Mouse (Mus musculus) myocyte (in vitro differentiated cells): Measurements from ENCODE around the gene Rhbdl2.

Experiments
- CEBPB ChIP-seq: IDR thresholded peaks from 2 replicates; pipeline ENCODE4 v1.6.1; 2011; ENCODE audit warnings: mild to moderate bottlenecking, moderate library complexity; ENCODE audit not compliant: poor library complexity, insufficient read depth, severe bottlenecking
- E2F4 ChIP-seq: IDR thresholded peaks from one replicate; pipeline ENCODE4 v1.6.1; 2011; ENCODE audit warnings: mild to moderate bottlenecking, control low read depth, moderate library complexity; ENCODE audit not compliant: insufficient read depth
- MAX ChIP-seq: IDR thresholded peaks from one replicate; pipeline ENCODE4 v1.6.1; 2011; ENCODE audit warnings: low read depth, mild to moderate bottlenecking, control low read depth
- MYOD1 ChIP-seq, 3 experiments: IDR thresholded peaks; one replicate each; pipeline ENCODE4 v1.6.1; 2011; ENCODE audit warnings: control low read depth in 2 of 3, low read depth in 2 of 3, mild to moderate bottlenecking in 2 of 3, moderate library complexity in 1 of 3; ENCODE audit not compliant: insufficient read length in 2 of 3, control insufficient read depth in 1 of 3
- MYOG ChIP-seq, 3 experiments: IDR thresholded peaks; one replicate each; pipeline ENCODE4 v1.6.1; 2011; ENCODE audit warnings: control low read depth in 2 of 3, low read depth in 2 of 3, mild to moderate bottlenecking in 2 of 3; ENCODE audit not compliant: insufficient read length in 2 of 3, control insufficient read depth in 1 of 3, insufficient read depth in 1 of 3
- POLR2A ChIP-seq: IDR thresholded peaks from one replicate; pipeline ENCODE4 v1.6.1; 2011; ENCODE audit warnings: low read depth, mild to moderate bottlenecking, control low read depth, moderate library complexity; ENCODE audit not compliant: insufficient read length
- POLR2AphosphoS2 ChIP-seq: IDR thresholded peaks from one replicate; pipeline ENCODE4 v1.6.1; 2011; ENCODE audit warnings: low read depth, control low read depth; ENCODE audit not compliant: insufficient read length
- SRF ChIP-seq: IDR thresholded peaks from one replicate; pipeline ENCODE4 v1.6.1; 2011; ENCODE audit warnings: low read depth; ENCODE audit not compliant: control insufficient read depth, insufficient read length
- TCF12 ChIP-seq: IDR thresholded peaks from one replicate; pipeline ENCODE4 v1.6.1; 2011; ENCODE audit warnings: mild to moderate bottlenecking, control low read depth; ENCODE audit not compliant: poor library complexity, insufficient read depth, severe bottlenecking
- USF1 ChIP-seq: IDR thresholded peaks from one replicate; pipeline ENCODE4 v1.6.1; 2011; ENCODE audit warnings: low read depth, mild to moderate bottlenecking, control low read depth, moderate library complexity

GRCm38 (mm10) chr4:123856888-123857287 lies 69.2 kb downstream of the Rhbdl2 start:
- no peak for TF ChIP-seq POLR2AphosphoS2
- TF ChIP-seq POLR2A = no peak
- no peak for TF ChIP-seq E2F4
- no peak for TF ChIP-seq MYOG (IDR thresholded peaks at IDR 0.05; ENCODE audit: control insufficient read depth in 1 of 3, insufficient read depth in 1 of 3, insufficient read length in 2 of 3, low read depth in 2 of 3)
- TF ChIP-seq CEBPB = no peak
- no peak for TF ChIP-seq USF1
- no peak for TF ChIP-seq MAX
- no peak for TF ChIP-seq MYOD1 (IDR thresholded peaks at IDR 0.05; ENCODE audit: control insufficient read depth in 1 of 3, insufficient read length in 2 of 3, low read depth in 2 of 3)
- no peak for TF ChIP-seq TCF12
- no peak for TF ChIP-seq SRF
